Mouse (Mus musculus) heart, adult 18-20 months (tissue): ENCODE measurements around the gene Pwwp2b. TPM values are rescaled to one million over a fixed set of nuclear protein-coding genes. Genes with fewer than 3 reads are reported as not detected.

ENCODE experiments used
- DNase-seq, 2 experiments: peaks; one replicate each; pipeline ENCODE4 v3.0.0; 2021 to 2022; ENCODE audit warnings: mixed read lengths in 1 of 2
- total RNA-seq, 2 experiments: library from RNA; stranded (reverse); gene quantifications; 2 replicates each; pipeline ENCODE4 v1.2.3; 2021

The Pwwp2b gene
- total RNA-seq, 2 experiments from 2014 or later, result 8.8 to 11.3 TPM

- DNase-seq, result no peak
Observed at GRCm38 (mm10) chr7:139298446-139298845, 50.2 kb downstream of the Pwwp2b start.

DNA sequence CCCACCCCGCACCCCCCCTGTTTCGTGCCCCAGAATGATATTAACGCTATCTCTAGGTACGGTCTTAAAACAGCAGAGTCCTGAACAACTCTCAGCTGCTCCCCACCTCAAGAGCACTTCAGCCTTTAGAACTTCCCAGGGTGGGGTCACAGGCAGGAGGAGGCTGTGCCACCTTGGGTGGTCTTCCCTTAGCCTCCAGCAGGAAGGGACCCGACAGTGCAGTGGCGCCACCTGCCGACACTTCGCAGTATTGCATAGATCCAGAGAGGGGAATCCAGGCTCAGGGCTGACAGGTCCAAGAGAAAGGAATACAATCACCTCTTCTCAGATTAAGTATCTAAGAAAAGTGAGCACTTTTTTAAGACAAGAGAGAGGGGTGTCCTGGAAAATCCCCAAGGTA lies 51.1 kb downstream of the Pwwp2b start:
- DNase-seq, result peak; percentile 74 to 97

DNA sequence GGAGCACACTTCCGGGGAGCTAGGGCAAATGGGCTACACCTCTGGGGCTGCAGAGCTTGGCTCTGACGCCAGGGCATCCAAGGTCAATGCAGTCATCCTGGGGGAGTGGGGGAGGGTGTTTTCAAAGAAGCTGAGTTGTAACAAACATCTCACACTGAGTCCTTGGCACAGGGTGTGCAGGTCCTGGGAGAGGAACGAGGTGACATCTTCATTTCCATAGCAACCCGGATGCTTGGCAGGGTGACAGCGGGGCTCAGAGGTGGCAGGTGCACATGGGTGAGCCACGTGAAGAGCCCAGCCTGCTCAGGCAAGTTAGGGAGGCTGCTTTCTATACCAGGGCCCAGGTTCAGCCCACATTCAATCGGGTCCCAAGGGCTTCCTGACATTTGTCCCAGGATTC lies 52.1 kb downstream of the Pwwp2b start:
- no peak for DNase-seq

- no peak for DNase-seq
Observed at GRCm38 (mm10) chr7:139301505-139301904, 53.2 kb downstream of the Pwwp2b start.

DNA sequence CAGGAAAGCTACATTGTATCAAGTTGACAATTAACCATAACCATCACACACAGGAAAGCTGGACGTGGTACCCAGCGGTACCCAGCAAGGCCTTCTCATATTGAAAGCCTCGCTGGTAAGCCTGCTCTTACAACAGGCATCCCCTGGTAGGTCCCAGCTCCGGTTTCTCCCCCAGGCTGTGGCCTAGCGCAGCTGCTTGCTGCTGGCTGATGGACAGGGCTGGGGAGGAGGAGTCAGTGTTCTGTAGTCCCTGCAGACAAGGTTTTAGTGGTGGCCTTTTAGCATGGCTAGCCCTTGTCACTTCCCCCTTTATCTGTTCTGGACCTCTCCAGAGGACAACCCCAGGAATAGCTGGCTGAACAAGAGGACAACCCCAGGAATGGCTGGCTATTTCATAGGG lies 54.0 kb downstream of the Pwwp2b start:
- no peak for DNase-seq

- DNase-seq, result peak; percentile 85 to 96
Observed at GRCm38 (mm10) chr7:139303280-139304011, 55.2 kb downstream of the Pwwp2b start.

GRCm38 (mm10) chr7:139304322-139304721 lies 56.0 kb downstream of the Pwwp2b start:
- peak; percentile 40 to 55 for DNase-seq

- no peak for DNase-seq
Observed at GRCm38 (mm10) chr7:139307056-139307455, 58.8 kb downstream of the Pwwp2b start.

- peak; percentile 89 to 91 for DNase-seq
Observed at GRCm38 (mm10) chr7:139308140-139308895, 60.0 kb downstream of the Pwwp2b start.

GRCm38 (mm10) chr7:139309106-139309505 lies 60.8 kb downstream of the Pwwp2b start:
- DNase-seq, result peak; percentile 82 to 93

DNA sequence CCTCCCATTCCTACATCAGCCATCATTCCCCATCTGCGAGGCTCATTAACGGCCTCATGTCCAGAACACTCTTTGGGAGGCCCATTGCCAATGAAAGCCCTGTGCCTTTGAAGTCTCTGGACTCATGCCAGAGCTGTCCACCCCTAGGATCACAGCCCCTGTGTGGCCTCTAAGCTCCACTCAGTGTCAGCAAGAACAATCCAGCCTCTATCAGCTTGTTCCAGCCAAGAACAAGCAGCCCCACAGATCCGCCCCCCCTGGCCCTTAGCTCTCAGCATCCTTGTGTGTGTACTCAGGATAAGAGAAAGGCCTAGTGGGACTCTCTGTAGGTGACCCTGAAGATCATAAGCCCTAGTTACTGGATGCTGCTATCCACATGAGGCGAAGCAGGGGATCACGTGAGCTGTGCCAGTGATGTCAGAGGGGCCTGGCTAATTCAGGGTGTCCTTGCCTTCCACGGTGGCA lies 62.2 kb downstream of the Pwwp2b start:
- DNase-seq, result peak; percentile 54 to 81

- DNase-seq, result peak in 1 of 2 experiments; percentile 71
Observed at GRCm38 (mm10) chr7:139312686-139313085, 64.4 kb downstream of the Pwwp2b start.

DNA sequence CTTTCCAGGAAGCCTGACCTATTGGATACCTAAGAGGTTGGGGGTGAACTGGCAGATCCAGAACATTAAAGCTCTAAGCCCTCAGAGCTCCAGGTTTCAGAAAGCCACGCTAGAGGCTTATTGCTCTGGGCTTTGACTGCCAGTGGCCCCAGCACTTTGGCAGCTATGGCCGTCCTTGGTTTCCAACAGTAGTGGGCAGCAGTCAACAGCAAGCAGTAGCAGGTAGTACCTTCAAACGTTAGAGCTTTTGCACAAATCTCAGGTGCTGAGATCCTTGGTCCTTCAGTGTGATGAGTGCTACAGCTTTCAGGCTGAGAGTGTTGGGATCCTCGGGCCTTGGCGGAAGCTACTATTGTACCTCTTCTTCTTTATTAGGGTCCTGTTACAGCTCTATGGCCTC lies 65.1 kb downstream of the Pwwp2b start:
- DNase-seq, result no peak

GRCm38 (mm10) chr7:139314716-139315115 lies 66.4 kb downstream of the Pwwp2b start:
- DNase-seq, result no peak

- peak; percentile 48 to 59 for DNase-seq
Observed at GRCm38 (mm10) chr7:139319006-139319411, 70.7 kb downstream of the Pwwp2b start.

Other genes with a start within 250 kb of the Pwwp2b start
- 1 to 10 TPM; 4.2 to 4.3 TPM for gene Dpysl4, start 162.5 kb upstream of the Pwwp2b start, total RNA-seq
- gene Lrrc27, start 35.5 kb upstream of the Pwwp2b start, total RNA-seq, result 10 to 100 TPM; 13.6 to 16.2 TPM
- under 1 TPM; 0.51 to 0.92 TPM for gene Stk32c, start 35.2 kb upstream of the Pwwp2b start, total RNA-seq
- 100 to 1,000 TPM; 293 to 297 TPM for gene Inpp5a, start 140.6 kb downstream of the Pwwp2b start, total RNA-seq